Mouse (Mus musculus) myocyte (in vitro differentiated cells): Measurements from ENCODE around the gene Med7. TPM values are rescaled to one million over a fixed set of nuclear protein-coding genes. Genes with fewer than 3 reads are reported as not detected.

Experiments used
- H3K27me3 ChIP-seq: one replicate; pipeline ENCODE4 v1.6.1; 2011; ENCODE audit not compliant: control insufficient read depth, insufficient read depth, insufficient read length
- H3K36me3 ChIP-seq: one replicate; pipeline ENCODE4 v1.6.1; 2011; ENCODE audit not compliant: control insufficient read depth, insufficient read depth
- H3K4me2 ChIP-seq: one replicate; pipeline ENCODE4 v1.6.1; 2011; ENCODE audit warnings: low read depth, control low read depth
- H3K4me3 ChIP-seq: one replicate; pipeline ENCODE4 v1.5.1; 2011; ENCODE audit warnings: mild to moderate bottlenecking, control low read depth, moderate library complexity
- H3K79me2 ChIP-seq: one replicate; pipeline ENCODE4 v1.6.1; 2011; ENCODE audit not compliant: control insufficient read depth, insufficient read depth
- H3ac ChIP-seq: one replicate; pipeline ENCODE4 v1.6.1; 2011; ENCODE audit not compliant: control insufficient read depth, insufficient read length
- CEBPB ChIP-seq: IDR thresholded peaks from 2 replicates; pipeline ENCODE4 v1.6.1; 2011; ENCODE audit warnings: mild to moderate bottlenecking, moderate library complexity; ENCODE audit not compliant: poor library complexity, insufficient read depth, severe bottlenecking
- E2F4 ChIP-seq: IDR thresholded peaks from one replicate; pipeline ENCODE4 v1.6.1; 2011; ENCODE audit warnings: mild to moderate bottlenecking, control low read depth, moderate library complexity; ENCODE audit not compliant: insufficient read depth
- MAX ChIP-seq: IDR thresholded peaks from one replicate; pipeline ENCODE4 v1.6.1; 2011; ENCODE audit warnings: low read depth, mild to moderate bottlenecking, control low read depth
- MYOD1 ChIP-seq, 3 experiments: IDR thresholded peaks; one replicate each; pipeline ENCODE4 v1.6.1; 2011; ENCODE audit warnings: control low read depth in 2 of 3, low read depth in 2 of 3, mild to moderate bottlenecking in 2 of 3, moderate library complexity in 1 of 3; ENCODE audit not compliant: insufficient read length in 2 of 3, control insufficient read depth in 1 of 3
- MYOG ChIP-seq, 3 experiments: IDR thresholded peaks; one replicate each; pipeline ENCODE4 v1.6.1; 2011; ENCODE audit warnings: control low read depth in 2 of 3, low read depth in 2 of 3, mild to moderate bottlenecking in 2 of 3; ENCODE audit not compliant: insufficient read length in 2 of 3, control insufficient read depth in 1 of 3, insufficient read depth in 1 of 3
- POLR2A ChIP-seq: IDR thresholded peaks from one replicate; pipeline ENCODE4 v1.6.1; 2011; ENCODE audit warnings: low read depth, mild to moderate bottlenecking, control low read depth, moderate library complexity; ENCODE audit not compliant: insufficient read length
- POLR2AphosphoS2 ChIP-seq: IDR thresholded peaks from one replicate; pipeline ENCODE4 v1.6.1; 2011; ENCODE audit warnings: low read depth, control low read depth; ENCODE audit not compliant: insufficient read length
- REST ChIP-seq: IDR thresholded peaks from one replicate; pipeline ENCODE4 v1.6.1; 2011; ENCODE audit warnings: mild to moderate bottlenecking, control low read depth, moderate library complexity; ENCODE audit not compliant: insufficient read depth, insufficient read length
- SRF ChIP-seq: IDR thresholded peaks from one replicate; pipeline ENCODE4 v1.6.1; 2011; ENCODE audit warnings: low read depth; ENCODE audit not compliant: control insufficient read depth, insufficient read length
- TCF12 ChIP-seq: IDR thresholded peaks from one replicate; pipeline ENCODE4 v1.6.1; 2011; ENCODE audit warnings: mild to moderate bottlenecking, control low read depth; ENCODE audit not compliant: poor library complexity, insufficient read depth, severe bottlenecking
- TCF3 ChIP-seq: IDR thresholded peaks from one replicate; pipeline ENCODE4 v1.6.1; 2011; ENCODE audit warnings: low read depth, control low read depth; ENCODE audit not compliant: insufficient read length
- USF1 ChIP-seq: IDR thresholded peaks from one replicate; pipeline ENCODE4 v1.6.1; 2011; ENCODE audit warnings: low read depth, mild to moderate bottlenecking, control low read depth, moderate library complexity
- polyA plus RNA-seq: library from polyadenylated mRNA; unstranded; fragments of >200 nt; fragmentation: generic; extraction: Trizol; gene quantifications from one replicate; pipeline ENCODE4 v1.2.1, GENCODE M21; 2012; ENCODE audit warnings: missing spikeins

The Med7 gene
- polyA plus RNA-seq, 1 experiment: 33.1 TPM

DNA sequence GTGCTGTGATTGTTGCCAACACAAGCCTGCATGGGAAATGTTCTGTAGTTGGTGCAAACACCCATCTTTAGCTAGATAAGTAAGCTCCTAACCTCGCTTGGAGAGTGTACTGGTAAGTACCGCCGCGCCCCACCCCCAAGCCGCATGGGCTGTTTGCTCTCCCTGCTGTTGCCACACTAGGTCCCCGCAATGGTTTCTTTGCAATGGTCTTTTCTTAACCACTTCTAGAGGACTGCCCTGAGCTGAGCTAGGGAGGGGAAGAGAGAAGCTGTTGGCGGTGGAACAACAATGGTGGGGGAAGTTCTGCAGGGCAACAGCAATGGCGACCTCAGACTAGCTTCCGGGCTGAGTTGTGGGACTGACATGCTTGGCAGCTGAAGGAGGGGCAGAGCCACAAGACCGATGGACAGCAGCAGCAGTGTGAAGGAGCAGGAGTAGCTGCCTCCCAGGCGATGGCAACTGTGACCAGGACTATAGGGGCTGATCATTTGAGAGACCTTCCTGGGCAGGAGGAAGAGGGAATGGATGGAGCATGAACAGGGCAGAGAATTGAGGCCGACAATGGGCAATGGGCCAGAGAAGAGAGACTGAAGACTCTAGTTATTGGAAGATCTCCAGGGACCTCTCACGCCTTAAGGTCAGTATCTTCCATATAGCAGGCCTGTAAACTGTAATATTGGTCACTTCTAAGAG, 40.4 kb upstream of the Med7 start, which contains the start of gene Fam71b:
Fam71b (plus strand) TSS at position 393 of the 693 bp plus-strand sequence.
- H3K4me2 ChIP-seq: no peak within 1 kb of the TSS
- H3K36me3 ChIP-seq: no peaks in the 10 kb centered on the region
- no peaks in the 10 kb centered on the region for H3K27me3 ChIP-seq
- no peaks in the 10 kb centered on the region for H3K79me2 ChIP-seq
- H3K4me3 ChIP-seq: no peak within 1 kb of the TSS
- TF ChIP-seq MYOG (IDR thresholded peaks at IDR 0.05; ENCODE audit: control insufficient read depth in 1 of 3, insufficient read depth in 1 of 3, insufficient read length in 2 of 3, low read depth in 2 of 3) (peak in 2 of 3 experiments; percentile 33 to 60), MYOD1 (IDR thresholded peaks at IDR 0.05; ENCODE audit: control insufficient read depth in 1 of 3, insufficient read length in 2 of 3, low read depth in 2 of 3) (peak in 2 of 3 experiments; percentile 76 to 78), SRF (no peak), TCF3 (no peak), MAX (no peak)
- no peak within 1 kb of the TSS for H3ac ChIP-seq

DNA sequence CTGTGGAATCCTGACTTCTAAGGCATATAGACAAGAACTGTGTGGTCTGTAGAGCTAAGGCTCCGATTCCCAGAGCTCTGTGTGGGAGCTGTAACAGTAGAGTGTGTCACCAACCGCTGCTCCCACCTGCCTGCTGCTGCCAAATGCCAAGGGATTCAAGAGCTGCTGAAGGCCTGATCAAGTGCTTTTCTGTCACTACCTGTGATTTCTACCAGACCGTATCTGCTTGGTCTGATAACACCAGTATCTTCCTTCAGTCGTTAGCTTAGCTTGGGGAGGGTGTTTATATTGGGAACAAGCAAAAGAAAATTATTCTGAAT, 39.9 kb upstream of the Med7 start:
- Histone ChIP-seq H3K36me3 (no peaks in the 10 kb centered on the region), H3K79me2 (no peaks in the 10 kb centered on the region), H3K27me3 (no peaks in the 10 kb centered on the region), H3ac (no peak overlapping the region), H3K4me3 (no peak overlapping the region), H3K4me2 (no peak overlapping the region)
- TF ChIP-seq POLR2A (no peak), MYOG (IDR thresholded peaks at IDR 0.05; ENCODE audit: control insufficient read depth in 1 of 3, insufficient read depth in 1 of 3, insufficient read length in 2 of 3, low read depth in 2 of 3) (peak in 1 of 3 experiments; percentile 12)

DNA sequence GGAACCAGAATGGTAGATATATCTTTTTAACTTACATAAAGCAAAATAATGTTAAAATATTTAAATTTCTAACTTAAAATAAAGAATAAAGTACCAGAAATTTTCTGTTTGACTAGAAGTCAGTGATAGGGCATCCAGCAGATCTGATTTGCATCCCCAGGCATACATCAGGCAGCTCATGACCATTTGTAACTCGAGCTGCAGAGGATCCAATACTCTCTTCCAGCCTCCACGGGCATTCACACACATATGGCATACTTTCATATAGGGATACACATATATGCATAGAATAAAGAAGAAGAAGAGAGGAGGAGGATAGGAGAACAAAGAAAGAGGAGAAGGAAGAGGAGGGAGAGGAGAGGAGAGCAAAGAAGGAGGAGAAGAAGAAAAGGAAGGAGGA, 38.8 kb upstream of the Med7 start:
- H3K36me3 ChIP-seq: no peaks in the 10 kb centered on the region
- H3K79me2 ChIP-seq: no peaks in the 10 kb centered on the region
- H3K4me2 ChIP-seq: no peak overlapping the region
- H3K4me3 ChIP-seq: no peak overlapping the region
- TF ChIP-seq TCF3: no peak
- no peak for TF ChIP-seq MAX
- TF ChIP-seq CEBPB: no peak
- no peak for TF ChIP-seq POLR2A
- TF ChIP-seq POLR2AphosphoS2: no peak
- no peak for TF ChIP-seq MYOD1 (IDR thresholded peaks at IDR 0.05; ENCODE audit: control insufficient read depth in 1 of 3, insufficient read length in 2 of 3, low read depth in 2 of 3)
- TF ChIP-seq REST: no peak
- TF ChIP-seq MYOG (IDR thresholded peaks at IDR 0.05; ENCODE audit: control insufficient read depth in 1 of 3, insufficient read depth in 1 of 3, insufficient read length in 2 of 3, low read depth in 2 of 3): no peak
- TF ChIP-seq USF1: no peak
- no peak for TF ChIP-seq SRF
- no peak for TF ChIP-seq TCF12
- no peak for TF ChIP-seq E2F4
- no peaks in the 10 kb centered on the region for H3K27me3 ChIP-seq
- H3ac ChIP-seq: no peak overlapping the region

DNA sequence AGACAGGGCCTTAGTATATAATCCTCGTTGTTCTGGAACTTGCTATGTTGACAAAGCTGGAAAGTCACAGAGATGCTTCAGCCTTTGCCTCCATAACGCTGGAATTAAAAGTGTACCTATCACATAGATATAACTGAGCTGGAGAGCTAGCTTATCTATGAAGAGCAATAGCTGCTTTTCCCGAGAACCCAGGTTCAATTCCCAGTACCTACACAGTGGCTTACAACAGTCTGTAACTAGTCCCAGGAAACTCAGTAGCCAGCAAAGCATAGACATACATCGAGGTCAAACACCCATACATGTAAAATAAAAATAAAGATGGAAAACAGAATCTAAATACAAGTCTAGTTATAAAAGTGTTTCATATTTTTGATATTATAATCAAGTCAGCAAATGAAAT, 38.3 kb upstream of the Med7 start:
- Histone ChIP-seq H3K27me3 (no peaks in the 10 kb centered on the region), H3K36me3 (no peaks in the 10 kb centered on the region), H3K79me2 (no peaks in the 10 kb centered on the region), H3ac (no peak overlapping the region), H3K4me2 (no peak overlapping the region), H3K4me3 (no peak overlapping the region)
- no peak for TF ChIP-seq MAX
- TF ChIP-seq TCF3: no peak
- no peak for TF ChIP-seq REST
- TF ChIP-seq SRF: no peak
- no peak for TF ChIP-seq CEBPB
- no peak for TF ChIP-seq USF1
- TF ChIP-seq TCF12: no peak
- TF ChIP-seq MYOD1 (IDR thresholded peaks at IDR 0.05; ENCODE audit: control insufficient read depth in 1 of 3, insufficient read length in 2 of 3, low read depth in 2 of 3): no peak
- no peak for TF ChIP-seq POLR2A
- TF ChIP-seq POLR2AphosphoS2: no peak
- no peak for TF ChIP-seq MYOG (IDR thresholded peaks at IDR 0.05; ENCODE audit: control insufficient read depth in 1 of 3, insufficient read depth in 1 of 3, insufficient read length in 2 of 3, low read depth in 2 of 3)
- no peak for TF ChIP-seq E2F4

DNA sequence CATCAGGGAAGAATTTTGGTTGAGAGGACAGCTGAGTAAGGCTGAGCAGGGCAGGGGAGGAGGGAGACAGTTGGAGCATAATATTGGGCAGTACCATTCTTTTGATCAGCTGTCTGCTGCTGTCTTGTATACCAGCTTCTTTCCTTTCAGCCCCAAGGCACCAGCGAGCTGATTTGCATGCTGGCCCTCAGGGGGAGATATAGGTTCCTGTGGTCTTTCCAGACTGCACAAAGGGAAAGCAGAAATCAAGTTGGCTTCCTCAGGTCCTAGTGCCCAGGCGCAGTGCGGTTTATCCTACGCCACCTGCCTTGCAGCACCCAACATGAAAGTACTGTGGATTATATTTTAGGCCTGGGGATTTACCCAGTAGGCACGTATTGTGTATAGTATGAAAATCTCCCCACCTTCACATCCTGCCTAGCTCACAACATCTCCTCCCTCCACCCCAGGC, 37.8 kb upstream of the Med7 start:
- Histone ChIP-seq H3K4me3 (no peak overlapping the region), H3ac (no peak overlapping the region), H3K4me2 (no peak overlapping the region), H3K36me3 (no peaks in the 10 kb centered on the region), H3K27me3 (no peaks in the 10 kb centered on the region), H3K79me2 (no peaks in the 10 kb centered on the region)
- TF ChIP-seq MAX (no peak), MYOG (IDR thresholded peaks at IDR 0.05; ENCODE audit: control insufficient read depth in 1 of 3, insufficient read depth in 1 of 3, insufficient read length in 2 of 3, low read depth in 2 of 3) (peak in 1 of 3 experiments; percentile 16), TCF3 (no peak), TCF12 (no peak), MYOD1 (IDR thresholded peaks at IDR 0.05; ENCODE audit: control insufficient read depth in 1 of 3, insufficient read length in 2 of 3, low read depth in 2 of 3) (peak in 2 of 3 experiments; percentile 21 to 45), REST (no peak), POLR2AphosphoS2 (no peak), CEBPB (no peak), SRF (no peak), E2F4 (no peak), USF1 (no peak), POLR2A (no peak)
